Mouse (Mus musculus): ENCODE results near the gene Selenoo.
A peak's percentile ranks its signal among the peaks of the same experiment; 100 is the strongest.

Selenoo gene

GRCm38 (mm10) chr15:89088607-89089247, at the start of gene Selenoo:
TSS of gene Selenoo (plus strand) at chr15:89089084.
- peak; percentile 94 for DNase-seq

GRCm38 (mm10) chr15:89044381-89044780, 44.5 kb upstream of the Selenoo start:
- no peak for DNase-seq

GRCm38 (mm10) chr15:89046356-89046755, 42.5 kb upstream of the Selenoo start:
- no peak for DNase-seq

GRCm38 (mm10) chr15:89054666-89055065, 34.2 kb upstream of the Selenoo start:
- DNase-seq: no peak

GRCm38 (mm10) chr15:89058736-89059135, 30.1 kb upstream of the Selenoo start:
- DNase-seq: no peak

GRCm38 (mm10) chr15:89059161-89059931, 29.5 kb upstream of the Selenoo start, which contains the start of gene Panx2:
TSS of gene Panx2 (plus strand) at chr15:89059734.
- DNase-seq: no peak

GRCm38 (mm10) chr15:89060032-89060681, 28.7 kb upstream of the Selenoo start:
- no peak for DNase-seq

GRCm38 (mm10) chr15:89060811-89061460, 27.9 kb upstream of the Selenoo start:
- DNase-seq: no peak

GRCm38 (mm10) chr15:89061761-89062517, 26.9 kb upstream of the Selenoo start:
- DNase-seq: no peak

- DNase-seq: no peak
Measured at GRCm38 (mm10) chr15:89062518-89062910, 26.4 kb upstream of the Selenoo start.

- no peak for DNase-seq
Measured at GRCm38 (mm10) chr15:89063001-89063400, 25.9 kb upstream of the Selenoo start.

GRCm38 (mm10) chr15:89063536-89063935, 25.3 kb upstream of the Selenoo start:
- DNase-seq: no peak

- no peak for DNase-seq
Measured at GRCm38 (mm10) chr15:89064891-89065290, 24.0 kb upstream of the Selenoo start.

- no peak for DNase-seq
Measured at GRCm38 (mm10) chr15:89067609-89068008, 21.3 kb upstream of the Selenoo start.

- no peak for DNase-seq
Measured at GRCm38 (mm10) chr15:89068226-89068625, 20.7 kb upstream of the Selenoo start.

- DNase-seq: peak; percentile 1
Measured at GRCm38 (mm10) chr15:89069336-89069840, 19.5 kb upstream of the Selenoo start.

GRCm38 (mm10) chr15:89070606-89071005, 18.3 kb upstream of the Selenoo start:
- no peak for DNase-seq

GRCm38 (mm10) chr15:89073993-89074603, 14.8 kb upstream of the Selenoo start:
- DNase-seq: no peak

- DNase-seq: peak; percentile 9
Measured at GRCm38 (mm10) chr15:89074613-89075477, 14.0 kb upstream of the Selenoo start, which contains the start of gene Trabd. TSS of gene Trabd (plus strand) at chr15:89075124.

- DNase-seq: peak; percentile 89
Measured at GRCm38 (mm10) chr15:89075478-89076147, 13.3 kb upstream of the Selenoo start.
